Mouse (Mus musculus) heart, postnatal 10 days (tissue): ENCODE data around the gene Vmn2r113. TPM values are rescaled to one million over a fixed set of nuclear protein-coding genes. Genes with fewer than 3 reads are reported as not detected.
"Not testable (repeated sequence)": the region's sequence is repeated elsewhere in the genome, so short reads cannot be mapped to it uniquely, and the experiment has no call there.

ENCODE experiments used
- DNase-seq, 2 experiments: peaks; one replicate each; pipeline ENCODE4 v3.0.0; 2021
- intact Hi-C: fragments of 180-260 bp; cut with DNase I; formaldehyde crosslinking; loops from one replicate; pipeline ENCODE4 v1.15.1; 2025
- total RNA-seq, 2 experiments: library from RNA; stranded (reverse); gene quantifications; 2 replicates each; pipeline ENCODE4 v1.2.3; 2021

Gene Vmn2r113
- total RNA-seq = not detected

GRCm38 (mm10) chr17:22942684-22943083 lies at the start of gene Vmn2r113:
Gene Vmn2r113 (plus strand): TSS chr17:22942984.
- DNase-seq, intact Hi-C loops: not testable (repeated sequence)

Other genes starting within 250 kb of the Vmn2r113 start
- gene Zfp945, start 75.8 kb upstream of the Vmn2r113 start, total RNA-seq = 10 to 100 TPM in 1 of 2 experiments, 1 to 10 TPM in 1; 9.4 to 10.5 TPM
- gene Vmn2r-ps130, start 118.2 kb downstream of the Vmn2r113 start, total RNA-seq = not detected